Mouse (Mus musculus) G1E (cell line): ENCODE data around the gene Adamts7.

Source experiments
- CTCF ChIP-seq: IDR thresholded peaks from 2 replicates; pipeline ENCODE4 v1.5.1; 2012; ENCODE audit warnings: low read depth, low read length, inconsistent platforms, mixed read lengths
- GATA1 ChIP-seq: IDR thresholded peaks from 2 replicates; pipeline ENCODE4 v1.6.1; 2012; ENCODE audit warnings: borderline replicate concordance, low read length, inconsistent platforms, mixed read lengths
- POLR2AphosphoS5 ChIP-seq: IDR thresholded peaks from 2 replicates; pipeline ENCODE4 v1.6.1; 2012; ENCODE audit warnings: low read depth, low read length, inconsistent platforms; ENCODE audit not compliant: insufficient replicate concordance
- TAL1 ChIP-seq: conservative IDR thresholded peaks from 2 replicates; pipeline ENCODE4 v1.6.1; 2012; ENCODE audit warnings: low read depth, low read length, inconsistent platforms, mixed read lengths

DNA sequence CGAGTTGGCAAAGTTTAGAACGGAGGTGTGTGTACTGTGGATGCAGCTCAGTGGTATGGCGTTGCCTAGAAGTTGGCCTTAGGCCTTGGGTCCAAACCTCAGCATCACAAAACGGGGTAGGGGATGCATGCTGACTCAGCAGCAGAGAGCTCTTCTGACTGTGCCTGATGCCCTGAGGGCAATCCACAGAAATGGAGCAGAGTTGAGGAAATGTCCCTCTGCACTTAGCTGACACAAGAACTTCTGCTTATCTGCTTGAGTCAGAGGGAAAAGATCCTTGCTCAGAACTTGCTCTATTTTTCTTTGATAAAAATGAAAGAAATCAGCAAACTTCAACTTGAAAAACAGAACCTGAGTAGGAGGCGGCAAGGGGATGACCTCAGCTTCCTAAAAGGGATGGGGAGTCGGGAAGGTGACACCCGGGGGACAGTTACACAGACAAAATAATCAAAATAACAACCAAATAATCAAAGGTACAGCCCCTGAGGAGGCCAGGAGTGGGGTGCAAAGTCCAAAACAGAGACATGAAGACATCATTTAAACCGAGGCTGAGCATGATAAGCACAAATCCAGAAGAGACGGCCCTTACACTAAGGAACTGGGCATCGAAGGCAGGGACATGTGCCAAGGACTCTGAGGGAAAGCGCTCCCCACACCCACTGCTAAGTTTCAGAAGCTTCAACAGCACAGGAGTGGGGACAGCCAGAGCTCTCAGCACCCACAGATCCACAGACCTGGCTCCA is 53.6 kb downstream of the Adamts7 start:
- TF ChIP-seq CTCF (no peak), GATA1 (no peak), TAL1 (no peak), POLR2AphosphoS5 (no peak)
